Mouse (Mus musculus): ENCODE data around the gene Plcb4.

GRCm38 (mm10) chr2:135810841-135811240, 152.0 kb downstream of the Plcb4 start:
- TF ChIP-seq POLR2A (IDR thresholded peaks at IDR 0.05; ENCODE audit: low read depth, low read length), result no peak
- no peak for TF ChIP-seq CTCF (conservative IDR thresholded peaks at IDR 0.05 in 1 of 2, IDR thresholded peaks at IDR 0.05 in 1 of 2; ENCODE audit: low read depth in 2 of 2, low read length in 2 of 2)
- TF ChIP-seq EP300 (IDR thresholded peaks at IDR 0.05; ENCODE audit: low read length), result no peak
- TF ChIP-seq NRF1 (IDR thresholded peaks at IDR 0.05; ENCODE audit: low read depth, low read length), result no peak
- TF ChIP-seq NELFE (IDR thresholded peaks at IDR 0.05; ENCODE audit: low read depth, low read length), result no peak
- TF ChIP-seq UBTF (IDR thresholded peaks at IDR 0.05; ENCODE audit: low read depth, low read length), result no peak
- TF ChIP-seq KAT2A (IDR thresholded peaks at IDR 0.05; ENCODE audit: insufficient replicate concordance, low read length), result no peak
- TF ChIP-seq MAX (IDR thresholded peaks at IDR 0.05; ENCODE audit: low read length), result no peak
- no peak for TF ChIP-seq BHLHE40 (IDR thresholded peaks at IDR 0.05; ENCODE audit: low read depth, low read length)
- TF ChIP-seq MAFK (IDR thresholded peaks at IDR 0.05; ENCODE audit: insufficient replicate concordance, low read length), result no peak
- TF ChIP-seq JUN (IDR thresholded peaks at IDR 0.05; ENCODE audit: insufficient read depth, low read depth, low read length), result no peak
- TF ChIP-seq ZMIZ1 (IDR thresholded peaks at IDR 0.05; ENCODE audit: low read depth, low read length), result no peak

All from CH12.LX (cell line).